Mouse (Mus musculus) hindbrain, embryonic 10.5 days (tissue): Measurements from ENCODE around the gene Ddb1. TPM values are rescaled to one million over a fixed set of nuclear protein-coding genes. Genes with fewer than 3 reads are reported as not detected.

ENCODE experiments used
- DNase-seq: peaks from one replicate; pipeline ENCODE4 v3.0.0-alpha.2; 2017; ENCODE audit warnings: low spot score
- H3K27ac ChIP-seq: fragments of 300-500 bp; sonication (generic); 2 replicates; pipeline ENCODE4 v1.5.1; 2016; ENCODE audit warnings: mild to moderate bottlenecking, moderate library complexity
- H3K27me3 ChIP-seq: fragments of 300-500 bp; sonication (generic); 2 replicates; pipeline ENCODE4 v1.6.1; 2016; ENCODE audit warnings: mild to moderate bottlenecking; ENCODE audit not compliant: poor library complexity, insufficient read depth, severe bottlenecking
- H3K36me3 ChIP-seq: fragments of 300-500 bp; sonication (generic); 2 replicates; pipeline ENCODE4 v1.6.1; 2016; ENCODE audit warnings: mild to moderate bottlenecking, moderate library complexity
- H3K4me1 ChIP-seq: fragments of 300-500 bp; sonication (generic); replicated peaks from 2 replicates; pipeline ENCODE4 v1.6.1; 2016; ENCODE audit warnings: mild to moderate bottlenecking
- H3K4me3 ChIP-seq: fragments of 300-500 bp; sonication (generic); 2 replicates; pipeline ENCODE4 v1.5.1; 2016; ENCODE audit warnings: mild to moderate bottlenecking, moderate library complexity
- H3K9me3 ChIP-seq: fragments of 300-500 bp; sonication (generic); 2 replicates; pipeline ENCODE4 v1.6.1; 2016; ENCODE audit warnings: mild to moderate bottlenecking, moderate library complexity
- whole genome bisulfite sequencing: fragments of 180-500 bp; shearing (Covaris S2); methylation state at CpG from one replicate; pipeline ENCODE4 v1.1.7; 2016; 5-methylcytosine and 5-hydroxymethylcytosine counted together
- polyA plus RNA-seq: library from polyadenylated mRNA; unstranded; fragments of >200 nt; fragmentation: Nextera tagmentation; extraction: Ambion mirVana; gene quantifications from 2 replicates; pipeline ENCODE4 v1.2.1, GENCODE M21; 2016

Ddb1 gene
- polyA plus RNA-seq, 1 experiment from 2014 or later: 461 TPM

- Histone ChIP-seq H3K4me1 (0 out of 2 replicates have a peak, but pooled peaks cover under 1% of the 10 kb centered on the region), H3K27ac (no peak overlapping the region), H3K4me3 (no peak overlapping the region), H3K9me3 (no peaks in the 10 kb centered on the region), H3K36me3 (no peaks in the 10 kb centered on the region), H3K27me3 (peaks cover 5% of the 10 kb centered on the region)
- no peak for DNase-seq
- 81% methylated on average over 2 of the region's 2 CpGs for WGBS
Observed at GRCm38 (mm10) chr19:10645616-10646015, 40.5 kb downstream of the Ddb1 start.

GRCm38 (mm10) chr19:10648156-10648555, 43.0 kb downstream of the Ddb1 start:
- Histone ChIP-seq H3K4me1 (no peaks in the 10 kb centered on the region), H3K27ac (no peak overlapping the region), H3K36me3 (no peaks in the 10 kb centered on the region), H3K4me3 (no peak overlapping the region), H3K9me3 (no peaks in the 10 kb centered on the region), H3K27me3 (peaks cover 3% of the 10 kb centered on the region; the same call in 1 of the 2 replicates)
- no peak for DNase-seq
- 76% methylated on average over 8 of the region's 8 CpGs for WGBS

- Histone ChIP-seq H3K36me3 (no peaks in the 10 kb centered on the region), H3K27me3 (peaks cover 3% of the 10 kb centered on the region; the same call in 1 of the 2 replicates), H3K9me3 (no peaks in the 10 kb centered on the region), H3K4me1 (peaks cover 3% of the 10 kb centered on the region; the same call in 1 of the 2 replicates), H3K4me3 (no peak overlapping the region), H3K27ac (no peak overlapping the region)
- WGBS: 68% methylated on average over 3 of the region's 3 CpGs
- DNase-seq: no peak
Observed at GRCm38 (mm10) chr19:10656058-10656457, 50.9 kb downstream of the Ddb1 start.

GRCm38 (mm10) chr19:10657742-10658141, 52.6 kb downstream of the Ddb1 start:
- no peaks in the 10 kb centered on the region for H3K36me3 ChIP-seq
- WGBS: 85% methylated on average over 5 of the region's 5 CpGs
- no peak for DNase-seq
- H3K9me3 ChIP-seq: no peaks in the 10 kb centered on the region
- peaks cover 3% of the 10 kb centered on the region; the same call in 1 of the 2 replicates for H3K4me1 ChIP-seq
- H3K4me3 ChIP-seq: no peak overlapping the region
- peaks cover 2% of the 10 kb centered on the region; the same call in 1 of the 2 replicates for H3K27me3 ChIP-seq
- H3K27ac ChIP-seq: no peak overlapping the region

DNA sequence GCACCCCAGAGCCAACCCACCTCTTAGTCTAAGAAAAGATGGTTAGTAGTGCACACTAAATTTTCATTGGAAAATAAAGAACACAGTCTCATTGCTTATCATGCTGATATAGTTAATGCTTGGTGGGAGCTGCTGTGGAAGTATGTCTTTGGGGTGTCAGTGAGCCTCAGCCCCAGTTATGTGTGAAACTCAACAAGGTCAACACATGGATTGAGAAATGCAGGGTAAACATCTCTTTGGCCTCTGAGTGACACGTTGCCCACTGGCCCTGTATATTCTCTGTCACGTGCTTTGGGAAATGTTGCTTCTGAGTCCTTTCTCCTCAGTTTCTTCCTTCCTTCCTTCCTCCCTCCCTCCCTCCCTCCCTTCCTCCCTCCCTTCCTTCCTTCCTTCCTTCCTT, 53.3 kb downstream of the Ddb1 start:
- H3K36me3 ChIP-seq: no peaks in the 10 kb centered on the region
- H3K9me3 ChIP-seq: no peaks in the 10 kb centered on the region
- H3K4me1 ChIP-seq: peaks cover 3% of the 10 kb centered on the region; the same call in 1 of the 2 replicates
- no peak overlapping the region for H3K27ac ChIP-seq
- no peaks in the 10 kb centered on the region for H3K27me3 ChIP-seq
- no peak overlapping the region for H3K4me3 ChIP-seq
- WGBS: 83% methylated on average over 2 of the region's 2 CpGs
- no peak for DNase-seq

- Histone ChIP-seq H3K27ac (no peak overlapping the region), H3K36me3 (no peaks in the 10 kb centered on the region), H3K9me3 (no peaks in the 10 kb centered on the region), H3K4me1 (0 out of 2 replicates have a peak, but pooled peaks cover 3% of the 10 kb centered on the region), H3K4me3 (no peak overlapping the region), H3K27me3 (0 out of 2 replicates have a peak, but pooled peaks cover 6% of the 10 kb centered on the region)
- WGBS: 75% methylated on average over 5 of the region's 5 CpGs
- no peak for DNase-seq
Observed at GRCm38 (mm10) chr19:10661373-10661772, 56.2 kb downstream of the Ddb1 start.

DNA sequence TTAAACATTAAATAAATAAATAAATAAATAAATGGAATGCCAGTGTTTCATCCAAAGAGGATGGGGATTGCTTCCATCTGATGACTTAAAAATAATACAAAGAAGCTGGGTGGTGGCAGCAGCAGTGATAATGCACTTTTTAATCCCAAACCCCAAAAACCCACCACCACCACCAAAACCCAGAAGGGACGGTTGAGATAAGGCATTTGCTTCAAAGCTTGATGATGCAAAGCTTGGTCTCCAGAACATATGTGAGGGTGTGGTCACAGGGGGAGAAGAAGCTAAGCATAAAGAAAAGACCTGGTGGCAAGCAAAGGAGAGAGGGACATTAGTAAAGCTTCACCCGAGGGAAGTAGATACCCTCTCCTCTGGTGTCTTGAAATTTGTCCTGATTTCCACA, 56.8 kb downstream of the Ddb1 start:
- no peaks in the 10 kb centered on the region for H3K4me1 ChIP-seq
- H3K36me3 ChIP-seq: no peaks in the 10 kb centered on the region
- no peak overlapping the region for H3K27ac ChIP-seq
- H3K9me3 ChIP-seq: no peaks in the 10 kb centered on the region
- 0 out of 2 replicates have a peak, but pooled peaks cover 6% of the 10 kb centered on the region for H3K27me3 ChIP-seq
- WGBS: 92% methylated on average over 2 of the region's 2 CpGs
- no peak for DNase-seq
- H3K4me3 ChIP-seq: no peak overlapping the region

DNA sequence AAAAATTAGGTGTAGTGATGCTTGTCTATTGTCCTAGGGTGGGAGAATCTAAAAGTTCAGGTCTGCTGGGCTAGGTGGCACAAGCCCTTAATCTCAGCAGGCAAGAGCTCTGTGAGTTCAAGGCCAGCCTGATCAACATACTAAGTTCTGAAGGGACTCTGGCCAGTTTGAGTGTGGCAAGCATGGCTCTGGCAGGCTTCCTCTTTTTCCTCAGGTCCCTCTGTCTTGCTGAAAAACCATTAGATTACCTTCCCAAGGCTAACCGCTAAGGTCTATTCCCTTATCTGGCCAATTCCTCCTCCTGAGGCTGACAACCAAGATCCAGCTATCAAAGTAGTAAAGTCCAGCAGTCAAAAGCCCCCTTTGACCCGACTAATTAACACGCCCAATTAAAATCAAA, 57.5 kb downstream of the Ddb1 start:
- WGBS: 82% methylated on average over 3 of the region's 3 CpGs

DNA sequence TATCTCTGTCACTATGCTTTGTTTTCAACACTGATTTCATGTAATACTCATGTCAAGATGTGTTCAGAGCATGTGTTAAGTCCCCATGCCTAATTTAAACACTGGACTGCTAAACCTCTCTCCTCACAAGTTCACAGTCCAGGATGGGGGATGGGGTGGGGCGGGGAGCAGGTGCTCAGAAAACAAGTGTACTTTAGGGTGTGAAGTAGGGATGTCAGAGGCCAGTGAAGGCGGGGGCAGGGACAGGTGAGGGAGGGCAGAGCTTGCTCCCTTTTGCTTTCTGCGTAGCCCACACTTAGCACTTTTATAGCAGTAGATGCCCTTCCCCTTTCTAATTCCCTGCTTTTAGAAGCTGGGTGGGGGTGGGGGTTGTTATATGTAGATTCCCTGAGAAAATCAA, 60.0 kb downstream of the Ddb1 start:
- WGBS: 62% methylated on average over 3 of the region's 3 CpGs
- Histone ChIP-seq H3K27ac (no peak overlapping the region), H3K4me3 (no peak overlapping the region), H3K4me1 (no peaks in the 10 kb centered on the region), H3K36me3 (no peaks in the 10 kb centered on the region), H3K9me3 (no peaks in the 10 kb centered on the region), H3K27me3 (0 out of 2 replicates have a peak, but pooled peaks cover 6% of the 10 kb centered on the region)
- DNase-seq: no peak

More for the DNA sequence above, 57.5 kb downstream of the Ddb1 start:
- Histone ChIP-seq H3K9me3 (no peaks in the 10 kb centered on the region), H3K36me3 (no peaks in the 10 kb centered on the region), H3K4me3 (no peak overlapping the region), H3K4me1 (no peaks in the 10 kb centered on the region), H3K27ac (no peak overlapping the region), H3K27me3 (0 out of 2 replicates have a peak, but pooled peaks cover 6% of the 10 kb centered on the region)
- no peak for DNase-seq

GRCm38 (mm10) chr19:10665499-10665898, 60.4 kb downstream of the Ddb1 start:
- H3K4me1 ChIP-seq: no peaks in the 10 kb centered on the region
- WGBS: 28% methylated on average over 2 of the region's 2 CpGs
- H3K27me3 ChIP-seq: 0 out of 2 replicates have a peak, but pooled peaks cover 6% of the 10 kb centered on the region
- no peak overlapping the region for H3K4me3 ChIP-seq
- DNase-seq: peak; percentile 66
- no peaks in the 10 kb centered on the region for H3K9me3 ChIP-seq
- H3K36me3 ChIP-seq: no peaks in the 10 kb centered on the region
- no peak overlapping the region for H3K27ac ChIP-seq

- H3K9me3 ChIP-seq: no peaks in the 10 kb centered on the region
- H3K4me1 ChIP-seq: no peaks in the 10 kb centered on the region
- no peak overlapping the region for H3K4me3 ChIP-seq
- H3K27ac ChIP-seq: no peak overlapping the region
- no peaks in the 10 kb centered on the region for H3K27me3 ChIP-seq
- WGBS: 84% methylated on average over 4 of the region's 4 CpGs
- no peak for DNase-seq
- H3K36me3 ChIP-seq: no peaks in the 10 kb centered on the region
Observed at GRCm38 (mm10) chr19:10671319-10671718, 66.2 kb downstream of the Ddb1 start.

DNA sequence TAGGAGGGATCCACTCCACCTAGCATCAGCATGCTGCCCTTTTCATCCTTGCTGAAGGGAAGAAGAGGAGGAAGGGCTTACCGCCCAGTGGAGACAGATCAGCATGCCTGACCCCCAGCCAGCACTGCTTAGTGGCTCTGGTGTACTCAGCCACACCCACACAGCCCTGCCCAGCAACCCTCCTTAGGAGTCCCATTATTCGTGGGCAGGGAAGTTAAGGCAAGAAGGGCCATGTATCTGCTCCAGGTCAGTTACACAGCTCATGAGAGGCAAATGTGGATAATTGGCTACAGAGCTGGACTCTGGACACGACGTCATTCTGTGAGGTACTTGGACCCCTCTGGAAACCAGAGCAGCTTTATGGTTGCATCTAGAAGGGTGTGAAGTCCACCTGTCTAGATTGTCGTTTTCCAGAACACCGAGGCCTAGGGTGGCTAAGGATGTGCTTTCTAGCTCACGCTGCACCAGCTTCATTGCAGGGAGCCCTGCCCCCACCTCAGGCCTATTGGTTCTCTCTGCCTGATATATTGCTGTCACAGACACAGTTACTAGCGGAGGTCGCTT, 66.8 kb downstream of the Ddb1 start:
- no peaks in the 10 kb centered on the region for H3K9me3 ChIP-seq
- no peaks in the 10 kb centered on the region for H3K36me3 ChIP-seq
- no peaks in the 10 kb centered on the region for H3K4me1 ChIP-seq
- H3K27ac ChIP-seq: no peak overlapping the region
- no peaks in the 10 kb centered on the region for H3K27me3 ChIP-seq
- no peak overlapping the region for H3K4me3 ChIP-seq
- 81% methylated on average over 9 of the region's 9 CpGs for WGBS
- no peak for DNase-seq

DNA sequence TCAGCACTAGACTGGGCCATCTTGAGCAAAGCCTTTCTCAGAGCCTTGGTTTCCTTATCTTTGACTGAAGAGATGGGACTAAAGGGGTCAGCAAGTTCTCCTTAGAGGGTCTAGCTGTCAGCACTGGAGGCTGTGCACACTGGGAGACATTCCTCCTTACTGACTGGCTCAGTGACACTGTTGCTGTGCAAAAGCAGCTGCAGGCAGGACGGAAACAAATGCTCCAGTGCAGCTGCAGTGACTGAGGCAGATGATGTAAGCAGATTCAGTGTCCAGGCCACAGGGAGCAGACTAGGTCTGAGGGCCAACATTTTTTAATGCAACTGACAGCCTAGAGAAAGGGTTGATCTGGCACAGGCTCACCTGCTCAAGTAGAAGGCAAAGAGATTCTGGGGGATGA, 68.1 kb downstream of the Ddb1 start:
- 43% methylated on average over 1 of the region's 1 CpGs for WGBS
- no peak overlapping the region for H3K4me3 ChIP-seq
- no peak for DNase-seq

More for the DNA sequence above, 68.1 kb downstream of the Ddb1 start:
- Histone ChIP-seq H3K9me3 (no peaks in the 10 kb centered on the region), H3K36me3 (no peaks in the 10 kb centered on the region), H3K27me3 (no peaks in the 10 kb centered on the region), H3K27ac (no peak overlapping the region), H3K4me1 (no peaks in the 10 kb centered on the region)
